Mouse (Mus musculus): ENCODE measurements around the gene Gm20929.
"Not testable (repeated sequence)": the region's sequence is repeated elsewhere in the genome, so short reads cannot be mapped to it uniquely, and the experiment has no call there.

Gm20929 gene

DNA sequence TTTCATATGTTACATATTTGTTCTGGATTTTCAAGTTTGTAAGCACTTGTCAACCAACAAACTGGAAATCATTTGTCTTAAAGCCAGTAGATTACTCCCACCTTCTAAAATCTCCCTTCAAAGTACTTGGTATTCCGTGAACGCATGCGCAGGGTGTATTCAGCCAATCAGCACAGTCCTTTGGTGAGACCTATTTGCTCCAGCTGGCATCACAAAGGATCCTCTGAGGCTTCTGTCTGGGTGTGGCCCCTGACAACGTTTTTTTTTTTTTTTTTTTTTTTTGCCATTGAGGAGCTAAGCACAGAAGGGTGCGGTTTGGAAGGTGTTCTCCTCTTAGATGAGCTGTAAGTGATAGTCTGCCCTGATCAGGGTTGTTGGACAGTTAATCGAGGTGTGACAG, at the start of gene Gm20929:
Gm20929 (plus strand) TSS at position 301 of the 400 bp plus-strand sequence.
- not testable (repeated sequence) for DNase-seq (ENCODE audit: low spot score in 2 of 2)
